Mouse (Mus musculus) layer of hippocampus, adult 9-10 months (tissue): Measurements from ENCODE around the gene Map4k2.
A peak's percentile ranks its signal among the peaks of the same experiment; 100 is the strongest.

Source experiments
- DNase-seq: peaks from one replicate; pipeline ENCODE4 v3.0.0; 2022; ENCODE audit warnings: low spot score

Map4k2 gene

DNA sequence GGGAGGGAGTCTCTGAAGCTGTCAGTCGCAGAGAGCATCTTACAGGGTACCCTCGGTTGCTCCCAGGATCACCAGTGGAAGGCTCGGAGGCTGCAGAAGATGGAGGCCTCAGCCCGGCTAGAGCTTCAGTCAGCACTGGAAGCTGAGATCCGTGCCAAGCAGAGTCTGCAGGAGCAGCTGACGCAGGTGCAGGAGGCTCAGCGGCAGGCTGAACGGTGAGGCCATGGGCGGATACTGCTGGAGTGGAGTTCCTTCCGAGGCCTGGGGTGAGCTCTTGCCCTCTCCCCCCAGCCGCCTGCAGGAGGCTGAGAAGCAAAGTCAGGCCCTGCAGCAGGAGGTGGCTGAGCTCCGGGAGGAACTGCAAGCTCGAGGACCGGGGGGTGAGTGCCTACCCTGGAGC lies 25.4 kb upstream of the Map4k2 start:
- DNase-seq, result no peak

DNA sequence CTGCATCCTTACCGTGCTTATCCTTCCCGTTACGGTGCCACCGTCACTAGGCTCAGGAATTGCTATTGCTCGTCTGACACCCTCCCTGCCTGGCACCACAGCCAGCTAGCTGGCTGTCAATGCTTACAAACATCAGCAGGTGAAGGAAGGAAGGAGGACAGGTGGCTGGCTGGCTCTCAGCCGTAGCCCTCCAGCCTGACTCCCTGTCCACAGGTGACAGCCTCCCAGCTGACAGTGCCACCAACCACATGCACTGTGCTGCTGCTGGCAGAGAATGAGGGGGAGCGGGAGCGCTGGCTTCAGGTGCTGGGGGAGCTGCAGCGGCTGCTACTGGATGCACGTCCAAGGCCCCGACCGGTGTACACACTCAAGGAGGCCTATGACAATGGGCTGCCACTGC lies 22.8 kb upstream of the Map4k2 start:
- DNase-seq, result no peak

DNA sequence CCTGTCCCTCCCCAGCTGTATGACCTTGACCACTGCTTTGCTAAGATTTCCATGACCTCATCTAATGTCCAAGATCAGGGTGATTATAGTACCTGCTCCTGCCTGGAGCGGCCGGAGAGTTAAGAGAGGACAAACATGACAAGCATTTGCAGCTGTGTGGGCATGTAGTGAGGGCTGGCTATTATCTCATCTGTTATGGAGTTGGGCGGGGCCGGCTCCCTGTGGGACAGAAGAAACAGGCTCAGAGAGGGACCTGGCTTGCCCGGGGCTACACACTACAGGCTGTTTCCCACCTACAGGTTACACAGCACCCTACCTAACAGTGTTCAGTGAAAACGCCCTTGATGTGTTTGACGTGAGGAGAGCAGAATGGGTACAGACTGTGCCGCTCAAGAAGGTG lies 19.6 kb upstream of the Map4k2 start:
- no peak for DNase-seq

DNA sequence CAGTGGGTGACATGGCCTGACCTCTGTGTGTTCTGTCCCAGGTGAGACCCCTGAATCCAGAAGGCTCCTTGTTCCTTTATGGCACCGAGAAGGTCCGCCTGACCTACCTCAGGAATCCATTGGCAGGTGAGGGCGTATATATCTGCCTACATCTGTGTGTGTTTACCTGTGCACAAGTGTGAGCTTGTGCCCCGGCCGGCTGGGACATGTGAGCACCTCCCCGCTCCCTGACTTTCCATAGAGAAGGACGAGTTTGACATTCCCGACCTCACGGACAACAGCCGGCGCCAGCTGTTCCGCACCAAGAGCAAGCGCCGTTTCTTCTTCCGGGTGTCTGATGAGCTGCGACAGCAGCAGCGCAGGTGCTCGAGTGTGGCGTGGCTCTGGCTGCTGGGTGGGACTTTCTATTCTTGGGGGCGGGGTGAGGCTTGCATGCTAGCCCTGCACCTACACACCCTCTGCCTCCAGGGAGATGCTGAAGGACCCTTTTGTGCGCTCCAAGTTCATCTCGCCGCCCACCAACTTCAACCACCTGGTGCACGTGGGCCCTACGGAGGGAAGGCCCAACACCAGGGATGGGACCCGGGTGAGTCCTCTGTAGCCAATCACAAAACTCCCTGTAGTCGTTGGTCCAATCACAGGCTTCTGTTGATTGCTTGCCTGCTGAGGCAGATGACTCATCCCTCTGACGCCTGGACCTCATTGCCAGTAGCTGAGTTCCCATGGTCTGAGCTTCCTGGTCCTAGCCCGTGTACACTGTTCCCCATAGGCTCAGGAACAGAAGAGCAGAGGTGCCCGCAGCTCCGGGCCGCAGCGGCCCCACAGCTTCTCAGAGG lies 18.9 kb upstream of the Map4k2 start:
- no peak for DNase-seq

DNA sequence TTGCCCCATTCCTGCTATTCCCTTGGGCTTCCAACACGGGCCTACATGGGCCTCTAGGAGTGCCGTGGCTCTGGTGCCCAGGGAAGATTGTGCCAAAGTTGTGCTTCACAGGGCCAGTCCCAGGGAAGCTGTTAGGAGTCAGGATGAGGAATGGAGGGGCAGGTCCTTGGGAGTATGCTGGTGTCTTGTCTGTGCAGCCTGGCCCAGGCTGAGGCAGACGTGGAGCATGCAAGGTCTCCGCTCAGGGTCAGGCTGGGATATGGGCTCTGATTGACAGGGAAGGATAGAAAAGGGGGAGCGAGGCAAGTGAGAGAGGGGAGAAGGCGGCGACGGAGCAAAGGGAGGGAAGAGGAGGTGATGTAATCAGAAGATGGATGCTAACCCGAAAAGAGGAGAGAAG lies 16.2 kb upstream of the Map4k2 start:
- no peak for DNase-seq

DNA sequence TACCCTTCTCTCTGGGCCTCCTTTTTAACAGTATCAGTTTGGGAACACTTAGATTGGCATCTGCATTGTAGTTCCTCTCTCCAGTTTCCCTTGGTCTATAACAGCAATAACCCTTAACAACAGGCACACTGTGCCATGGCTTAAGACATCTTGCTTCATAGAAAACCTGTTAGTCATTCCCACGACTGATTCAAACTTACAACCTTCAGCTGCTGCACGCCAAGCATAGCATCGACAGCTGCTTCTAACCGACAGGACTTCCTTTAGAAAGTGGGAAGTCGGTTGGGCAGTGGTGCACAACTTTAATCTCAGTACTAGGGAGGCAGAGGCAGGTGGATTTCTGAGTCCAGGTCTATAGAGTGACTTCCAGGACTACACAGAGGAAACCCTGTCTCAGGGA lies 9.8 kb upstream of the Map4k2 start:
- no peak for DNase-seq

DNA sequence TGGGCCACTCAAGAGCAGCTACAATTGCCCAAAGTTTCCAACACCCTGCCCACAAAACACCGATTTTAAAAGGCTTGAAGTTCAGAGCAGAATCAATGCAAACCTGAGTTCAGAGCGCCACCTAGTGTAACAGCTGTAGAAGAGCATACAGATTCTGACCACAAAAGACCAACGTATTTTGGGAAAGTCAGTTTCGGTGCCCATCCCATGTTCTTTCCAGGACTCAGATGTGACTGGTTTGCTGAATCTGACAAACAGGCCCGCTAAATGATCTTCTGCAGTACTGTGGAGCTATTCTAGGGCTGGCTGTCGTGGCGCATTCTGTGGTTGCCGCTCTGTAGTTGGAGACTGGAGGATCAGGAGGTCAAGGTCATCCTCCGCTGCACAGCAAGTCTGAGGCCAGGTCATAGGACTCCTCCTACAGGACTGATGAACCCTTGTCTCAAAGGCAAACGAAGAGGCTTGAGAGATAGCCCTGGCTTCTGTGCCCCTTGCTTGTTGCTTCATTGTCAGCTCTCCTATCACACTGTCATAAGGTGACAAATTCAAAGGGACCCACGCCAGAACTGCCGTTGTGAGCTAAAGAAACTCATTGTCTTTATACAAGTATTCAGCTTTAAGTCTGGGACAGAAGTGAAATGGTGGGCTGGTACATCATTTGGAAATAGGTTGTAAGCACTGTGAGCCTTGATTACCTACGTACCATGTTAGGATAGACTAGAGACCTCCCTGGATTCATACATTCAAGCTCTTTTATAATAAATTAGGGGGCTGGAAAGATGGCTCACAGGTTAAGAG lies 9.0 kb upstream of the Map4k2 start:
- DNase-seq, result no peak

DNA sequence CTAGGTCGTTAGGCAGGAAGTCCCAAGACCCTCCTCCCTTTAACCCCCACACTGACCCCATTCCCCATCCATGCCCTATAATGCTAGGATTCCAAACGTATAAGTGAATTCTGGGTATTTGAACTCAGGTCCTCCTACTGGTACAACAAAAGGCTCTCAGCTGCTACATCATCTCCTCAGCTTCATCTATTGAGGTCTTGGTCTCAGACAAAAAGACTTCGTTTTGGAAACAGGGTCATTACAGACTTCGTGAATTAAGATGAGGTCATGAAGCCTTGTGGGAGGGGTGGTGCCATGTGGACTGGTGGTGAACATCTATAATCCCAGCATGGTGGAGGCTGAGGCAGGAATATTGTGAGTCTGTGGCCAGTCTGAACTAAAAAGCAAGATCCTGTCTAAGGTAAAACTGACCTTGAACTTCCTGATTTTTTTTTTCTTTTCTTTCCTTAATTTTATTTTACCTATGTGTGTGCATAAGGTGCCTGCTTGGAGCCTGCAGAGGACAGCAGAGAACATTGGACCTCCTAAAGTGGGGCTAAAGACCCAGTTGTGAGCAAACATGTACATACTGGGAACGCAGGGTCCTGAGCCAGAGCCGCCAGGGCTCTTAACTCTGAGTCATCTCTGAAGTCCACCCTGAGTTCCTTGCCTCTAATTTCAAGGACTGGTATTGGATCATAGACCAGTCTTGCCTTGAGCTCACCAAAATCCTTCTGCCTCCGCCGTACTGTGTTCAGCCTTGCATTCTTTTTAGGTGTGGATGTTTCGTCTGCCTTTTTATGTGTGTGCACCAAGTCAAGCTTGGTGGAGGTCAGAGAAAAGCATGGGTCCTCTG lies 7.0 kb upstream of the Map4k2 start:
- no peak for DNase-seq

DNA sequence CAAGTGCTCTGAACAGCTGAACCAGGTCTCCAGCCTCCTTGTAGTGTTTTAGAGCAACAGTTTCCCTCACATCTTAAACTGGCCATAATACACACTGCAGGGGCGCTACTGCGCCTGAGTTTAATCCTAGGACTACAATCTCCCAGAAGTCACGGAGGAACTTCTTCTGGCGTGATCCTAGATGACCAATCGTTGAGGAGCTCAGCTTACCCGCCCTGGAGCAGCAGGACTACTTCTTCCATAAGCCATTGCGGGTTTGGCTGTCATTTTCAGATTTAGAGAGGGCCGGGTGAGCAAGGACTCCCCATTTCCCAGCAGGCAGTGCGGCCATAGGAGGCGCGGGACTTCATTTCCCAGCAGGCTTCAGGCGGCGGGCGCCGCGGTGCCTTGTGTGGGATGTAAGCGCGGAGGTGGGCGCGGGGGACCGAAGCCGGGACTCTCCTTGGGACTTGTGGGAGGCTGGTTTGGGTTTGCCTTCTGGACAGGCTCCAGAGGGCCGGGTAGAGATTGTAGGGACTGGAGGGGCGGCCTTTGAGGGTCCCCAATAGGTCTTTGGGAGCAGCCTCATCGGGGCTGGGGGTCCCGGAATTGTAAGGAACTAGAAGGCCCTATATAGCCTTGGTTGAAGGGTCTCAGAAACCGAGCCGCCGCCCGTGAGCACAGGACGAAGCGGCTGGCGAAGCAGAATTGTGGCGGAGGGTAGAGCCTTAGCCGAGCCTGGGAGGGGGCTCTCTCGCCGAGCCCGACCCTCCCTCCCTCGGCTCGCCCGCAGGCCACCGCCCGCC lies 6.1 kb upstream of the Map4k2 start, which contains the start of gene Men1:
TSS of gene Men1 (plus strand) at position 307 of the 785 bp plus-strand sequence.
- peak; percentile 93 for DNase-seq

DNA sequence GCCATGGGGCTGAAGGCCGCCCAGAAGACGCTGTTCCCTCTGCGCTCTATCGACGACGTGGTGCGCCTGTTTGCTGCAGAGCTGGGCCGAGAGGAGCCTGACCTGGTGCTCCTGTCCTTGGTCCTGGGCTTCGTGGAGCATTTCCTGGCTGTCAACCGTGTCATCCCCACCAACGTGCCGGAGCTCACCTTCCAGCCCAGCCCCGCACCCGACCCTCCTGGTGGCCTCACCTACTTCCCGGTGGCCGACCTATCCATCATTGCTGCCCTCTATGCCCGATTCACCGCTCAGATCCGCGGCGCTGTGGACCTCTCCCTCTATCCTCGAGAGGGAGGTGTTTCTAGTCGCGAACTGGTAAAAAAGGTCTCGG lies 5.5 kb upstream of the Map4k2 start:
- DNase-seq, result no peak

DNA sequence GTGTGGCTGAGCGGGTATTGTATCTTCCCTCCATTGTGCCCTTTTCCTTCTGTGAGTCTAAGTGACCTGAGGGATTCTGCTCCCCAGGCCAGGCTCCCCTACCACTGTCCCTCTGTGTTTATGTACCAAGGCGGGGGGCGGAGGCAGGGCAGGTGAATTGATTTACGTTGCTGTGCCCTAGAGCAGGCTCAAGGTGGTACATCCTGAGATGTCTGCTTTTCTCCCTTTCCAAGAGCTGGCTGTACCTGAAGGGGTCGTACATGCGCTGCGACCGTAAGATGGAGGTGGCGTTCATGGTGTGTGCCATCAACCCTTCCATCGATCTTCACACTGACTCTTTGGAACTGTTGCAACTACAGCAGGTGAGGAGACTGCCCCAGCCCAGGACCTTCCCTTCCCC lies 4.0 kb upstream of the Map4k2 start:
- DNase-seq, result no peak

DNA sequence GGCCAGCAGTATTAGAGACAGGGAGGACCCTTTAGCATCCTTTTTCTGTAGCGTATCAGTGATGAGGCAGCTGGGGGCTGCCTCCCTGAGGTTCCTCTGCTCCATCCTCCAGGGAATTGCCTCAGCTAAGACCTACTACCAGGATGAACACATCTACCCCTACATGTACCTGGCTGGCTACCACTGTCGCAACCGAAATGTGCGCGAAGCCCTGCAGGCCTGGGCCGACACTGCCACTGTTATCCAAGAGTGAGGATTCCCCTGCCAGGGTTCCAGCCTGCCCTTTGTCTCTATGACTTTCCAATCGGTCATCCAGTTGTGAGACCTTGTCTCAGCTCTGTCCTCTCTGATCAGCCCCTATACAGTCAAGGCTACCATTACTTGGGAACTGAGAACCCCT lies 2.8 kb upstream of the Map4k2 start:
- DNase-seq, result no peak

DNA sequence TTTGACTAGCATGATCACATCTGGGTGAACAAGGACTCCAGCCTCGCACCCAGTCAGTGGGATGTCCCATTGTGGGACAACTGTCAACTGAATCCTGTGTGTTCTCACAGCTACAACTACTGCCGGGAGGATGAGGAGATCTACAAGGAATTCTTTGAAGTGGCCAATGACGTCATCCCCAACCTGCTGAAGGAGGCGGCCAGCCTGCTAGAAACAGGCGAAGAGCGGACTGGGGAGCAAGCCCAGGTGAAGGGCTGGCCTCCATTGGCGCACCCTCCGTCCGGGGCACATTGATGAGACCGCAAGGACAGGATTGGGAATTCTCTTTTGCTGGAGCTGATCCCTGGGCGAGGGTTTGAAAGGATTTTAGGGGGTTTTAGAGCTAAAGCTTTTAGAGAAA lies 2.2 kb upstream of the Map4k2 start:
- DNase-seq, result no peak

DNA sequence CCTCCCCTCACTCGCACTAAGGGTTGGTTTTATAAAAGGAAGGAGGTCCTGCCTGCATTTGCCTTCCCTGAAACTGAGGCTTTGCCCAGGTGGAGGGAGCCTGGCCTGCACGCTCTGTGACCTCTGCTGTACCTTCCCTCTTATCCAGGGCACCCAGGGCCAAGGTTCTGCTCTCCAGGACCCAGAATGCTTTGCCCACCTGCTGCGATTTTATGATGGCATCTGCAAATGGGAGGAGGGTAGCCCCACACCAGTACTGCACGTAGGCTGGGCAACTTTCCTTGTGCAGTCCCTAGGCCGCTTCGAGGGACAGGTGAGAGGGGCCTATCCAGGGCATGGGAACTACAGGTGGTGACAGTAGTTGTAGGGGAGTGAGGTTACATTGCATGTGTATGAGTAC lies 1.7 kb upstream of the Map4k2 start:
- DNase-seq, result no peak

DNA sequence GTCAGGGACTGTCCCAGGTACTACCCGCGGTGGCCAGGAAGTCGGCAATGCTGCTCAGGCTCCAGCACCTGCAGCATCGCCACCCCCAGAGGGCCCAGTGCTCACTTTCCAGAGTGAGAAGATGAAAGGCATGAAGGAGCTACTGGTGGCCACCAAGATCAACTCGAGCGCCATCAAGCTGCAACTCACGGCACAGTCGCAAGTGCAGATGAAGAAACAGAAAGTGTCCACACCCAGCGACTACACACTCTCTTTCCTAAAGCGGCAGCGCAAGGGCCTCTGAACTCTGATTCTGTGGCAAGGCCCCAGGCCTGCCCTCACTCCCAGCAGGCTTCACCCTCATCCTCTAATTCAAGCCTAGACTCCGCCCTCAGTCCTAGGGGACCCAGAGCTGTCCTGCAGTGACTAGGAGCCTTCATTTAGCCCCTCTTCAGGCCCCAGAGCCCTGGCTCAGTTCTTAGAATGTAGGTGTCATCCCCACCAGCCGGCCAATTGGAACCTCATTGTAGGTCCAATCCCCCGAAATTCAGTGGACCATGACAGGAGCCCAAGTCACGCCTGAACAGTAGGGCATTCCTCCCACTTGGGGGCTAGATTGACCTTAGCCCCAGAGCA lies 938 bp upstream of the Map4k2 start:
- DNase-seq, result no peak

DNA sequence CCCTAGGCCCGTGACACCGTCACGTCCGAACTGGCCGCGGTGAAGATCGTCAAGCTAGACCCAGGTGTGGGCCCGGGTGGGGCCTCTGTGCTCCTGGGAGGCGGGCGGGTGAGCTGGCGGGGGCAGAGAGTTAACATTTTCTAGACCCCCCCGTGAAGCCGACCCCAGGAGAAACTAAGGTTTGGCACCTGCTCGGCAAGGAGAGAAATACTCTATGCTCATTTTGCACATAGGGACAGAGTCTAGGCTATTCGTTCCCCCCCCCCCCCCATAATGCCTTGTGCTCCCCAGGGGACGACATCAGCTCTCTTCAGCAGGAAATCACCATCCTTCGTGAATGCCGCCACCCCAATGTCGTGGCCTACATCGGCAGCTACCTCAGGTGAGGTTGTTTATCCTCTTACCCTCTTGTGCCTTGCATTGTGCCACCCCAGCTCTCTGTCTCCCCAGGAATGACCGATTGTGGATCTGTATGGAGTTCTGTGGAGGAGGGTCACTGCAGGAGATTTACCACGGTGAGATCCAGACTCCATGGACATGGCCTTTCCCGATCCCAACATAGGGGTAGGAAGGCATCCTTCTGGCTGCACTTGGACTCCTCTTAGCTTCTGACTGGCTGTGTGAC lies 630 bp downstream of the Map4k2 start:
- no peak for DNase-seq

DNA sequence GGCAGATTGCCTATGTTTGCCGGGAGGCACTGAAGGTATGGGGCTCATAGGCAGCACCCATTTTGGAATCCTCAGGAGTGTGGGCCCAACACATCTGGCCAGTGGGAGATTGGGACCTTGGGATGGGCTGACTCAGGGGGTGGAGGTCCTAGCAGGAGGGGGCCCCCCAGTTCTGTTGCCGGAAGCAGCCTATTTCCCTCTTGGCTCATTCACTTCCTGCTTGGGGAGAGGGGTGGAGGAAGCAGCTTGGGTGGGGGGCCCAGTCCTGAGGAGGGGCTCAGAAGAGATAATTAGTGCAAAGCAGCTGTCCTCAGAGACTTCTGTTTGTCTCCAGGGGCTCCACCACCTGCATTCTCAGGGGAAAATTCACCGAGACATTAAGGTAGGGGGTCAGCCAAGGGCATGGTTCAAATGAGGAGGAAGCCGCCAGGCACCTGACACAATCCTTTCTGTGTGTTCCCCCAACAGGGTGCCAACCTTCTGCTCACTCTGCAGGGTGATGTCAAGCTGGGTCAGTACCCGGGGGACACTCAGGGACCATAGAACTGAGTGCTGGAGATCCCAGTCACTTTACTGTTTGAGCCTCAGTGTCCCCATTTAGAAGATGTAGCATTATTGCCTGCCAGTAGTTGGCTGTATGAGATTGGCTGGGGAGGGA lies 1.5 kb downstream of the Map4k2 start:
- no peak for DNase-seq

DNA sequence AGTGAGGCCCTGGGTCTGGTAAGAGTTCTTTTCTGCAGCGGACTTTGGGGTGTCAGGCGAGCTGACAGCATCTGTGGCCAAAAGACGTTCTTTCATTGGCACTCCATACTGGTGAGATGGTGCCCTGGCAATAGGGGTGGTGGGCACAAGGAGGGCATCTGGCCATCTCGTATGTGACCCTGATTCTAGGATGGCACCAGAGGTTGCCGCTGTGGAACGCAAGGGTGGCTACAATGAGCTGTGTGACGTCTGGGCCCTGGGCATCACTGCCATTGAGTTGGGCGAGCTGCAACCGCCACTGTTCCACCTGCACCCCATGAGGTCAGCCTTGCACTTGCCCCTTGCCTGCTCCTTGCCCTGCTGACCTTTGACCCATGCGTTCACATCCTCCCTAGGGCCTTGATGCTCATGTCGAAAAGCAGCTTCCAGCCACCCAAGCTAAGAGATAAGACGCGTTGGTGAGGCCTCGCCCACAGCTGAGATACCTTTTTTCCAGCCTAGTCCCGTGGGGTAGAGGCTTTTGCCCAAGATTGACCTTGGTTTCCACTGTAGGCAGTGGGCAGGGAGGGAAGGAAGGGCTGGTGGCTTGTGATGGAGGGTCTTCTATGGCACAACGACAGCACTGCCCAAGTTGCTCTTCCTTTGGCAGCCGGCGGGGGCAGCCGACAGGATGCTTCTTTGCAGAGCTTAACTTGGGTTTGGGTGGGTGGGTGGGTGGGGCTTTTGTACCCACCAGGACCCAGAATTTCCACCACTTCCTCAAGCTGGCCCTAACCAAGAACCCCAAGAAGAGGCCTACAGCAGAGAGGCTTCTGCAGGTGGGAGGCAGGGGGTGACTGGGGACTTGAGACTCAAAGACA lies 2.4 kb downstream of the Map4k2 start:
- DNase-seq, result no peak

DNA sequence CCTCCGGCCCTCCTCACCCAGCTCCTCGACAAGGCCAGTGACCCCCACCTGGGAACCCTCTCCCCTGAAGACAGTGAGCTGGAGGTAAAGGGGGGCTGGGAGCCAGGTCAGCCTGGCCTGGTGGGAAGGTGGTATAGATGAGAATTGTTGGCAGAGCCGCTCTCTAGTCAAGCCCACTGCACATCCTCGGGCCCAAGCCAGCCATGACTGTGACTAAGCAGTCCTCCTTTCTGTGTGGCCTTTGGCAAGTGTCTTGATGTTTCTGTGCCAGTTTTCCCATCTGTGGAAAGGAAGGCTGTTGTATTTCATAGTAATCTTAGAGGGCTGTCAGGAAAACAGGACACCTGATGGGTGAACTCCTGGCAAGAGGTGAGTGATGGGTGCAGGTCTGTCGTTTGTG lies 3.1 kb downstream of the Map4k2 start:
- no peak for DNase-seq
